Mouse (Mus musculus) ES-Bruce4 (cell line): ENCODE results near the gene Ces3b.

Experiments
- CTCF ChIP-seq: IDR thresholded peaks from one replicate; pipeline ENCODE4 v1.8.1; 2011; ENCODE audit warnings: low read depth, low read length
- EP300 ChIP-seq: IDR thresholded peaks from 2 replicates; pipeline ENCODE4 v1.6.1; 2011; ENCODE audit warnings: low read depth, low read length; ENCODE audit not compliant: insufficient read depth
- POLR2A ChIP-seq: IDR thresholded peaks from one replicate; pipeline ENCODE4 v1.8.1; 2011; ENCODE audit warnings: low read length; ENCODE audit not compliant: insufficient read depth

DNA sequence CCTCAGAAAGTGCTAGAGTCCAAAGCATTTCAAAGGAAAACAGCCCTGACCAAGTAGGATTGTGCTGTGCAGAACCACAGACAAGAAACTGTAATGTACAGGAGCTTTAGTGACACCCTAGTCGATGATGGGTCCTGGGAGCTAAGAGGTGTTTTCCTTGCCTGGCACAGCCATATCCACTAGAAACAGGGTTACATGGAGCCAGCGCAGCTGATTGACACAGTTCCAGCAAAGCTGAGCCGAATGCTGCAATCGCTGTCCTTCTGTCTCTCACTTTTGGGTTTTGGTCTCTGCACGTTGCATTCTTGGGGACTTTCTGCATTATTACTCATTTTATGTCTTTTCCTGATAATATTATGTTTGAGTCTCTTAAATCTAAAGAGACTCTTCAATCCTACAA lies 5.0 kb upstream of the Ces3b start:
- TF ChIP-seq CTCF (no peak), POLR2A (no peak), EP300 (no peak)
